Mouse (Mus musculus) heart, postnatal 4 days (tissue): Measurements from ENCODE around the gene Camk2n2. TPM values are rescaled to one million over a fixed set of nuclear protein-coding genes. Genes with fewer than 3 reads are reported as not detected.
A peak's percentile ranks its signal among the peaks of the same experiment; 100 is the strongest.
"Not testable (repeated sequence)": the region's sequence is repeated elsewhere in the genome, so short reads cannot be mapped to it uniquely, and the experiment has no call there.

Experiments
- DNase-seq: peaks from one replicate; pipeline ENCODE4 v3.0.0; 2021
- total RNA-seq, 2 experiments: library from RNA; stranded (reverse); gene quantifications; 2 replicates each; pipeline ENCODE4 v1.2.3; 2021

Camk2n2 gene
- total RNA-seq, result 1 to 10 TPM; 2.0 TPM

DNA sequence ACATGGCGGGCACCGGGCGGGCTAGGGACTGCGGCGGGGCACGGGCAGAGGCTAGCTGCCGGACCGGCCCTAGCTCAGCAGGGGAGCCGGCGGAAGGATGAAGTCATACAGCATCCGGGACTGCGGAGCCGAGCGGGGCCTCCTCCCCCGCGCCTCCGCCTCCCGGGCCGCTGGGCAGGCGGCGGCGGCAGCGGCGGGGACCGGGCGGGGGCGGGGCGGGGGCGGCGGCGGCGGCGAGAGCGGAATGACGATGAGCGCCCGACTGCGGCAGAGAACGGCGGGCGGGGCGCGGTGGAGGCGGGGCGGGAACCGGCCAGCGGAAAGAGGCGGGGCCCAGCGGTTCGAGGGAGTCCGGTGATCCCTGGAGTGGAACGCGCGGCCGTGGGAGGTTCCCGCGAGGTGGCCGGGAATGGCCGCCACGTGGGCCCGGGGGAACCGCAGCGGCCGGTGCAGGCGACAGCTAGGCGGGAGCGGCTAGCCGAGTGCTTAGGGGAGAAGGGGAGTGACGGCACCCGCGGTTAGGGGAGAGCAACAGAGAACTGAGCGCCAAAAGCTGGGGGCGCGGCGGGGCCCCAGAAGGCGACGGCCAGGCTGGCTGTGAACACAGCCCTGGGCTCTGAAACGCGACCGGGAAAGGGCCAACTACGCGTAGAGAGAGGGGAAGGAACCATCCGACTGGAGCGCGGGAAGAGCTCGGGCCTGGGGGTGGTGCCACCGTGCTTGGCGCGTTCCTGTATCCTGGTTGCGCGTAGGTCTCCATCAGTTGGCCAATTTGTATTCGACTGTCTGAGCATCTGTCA, at the start of gene Camk2n2:
Camk2n2 (minus strand) TSS at position 97 of the 800 bp plus-strand sequence.
- peak; percentile 58 for DNase-seq

DNA sequence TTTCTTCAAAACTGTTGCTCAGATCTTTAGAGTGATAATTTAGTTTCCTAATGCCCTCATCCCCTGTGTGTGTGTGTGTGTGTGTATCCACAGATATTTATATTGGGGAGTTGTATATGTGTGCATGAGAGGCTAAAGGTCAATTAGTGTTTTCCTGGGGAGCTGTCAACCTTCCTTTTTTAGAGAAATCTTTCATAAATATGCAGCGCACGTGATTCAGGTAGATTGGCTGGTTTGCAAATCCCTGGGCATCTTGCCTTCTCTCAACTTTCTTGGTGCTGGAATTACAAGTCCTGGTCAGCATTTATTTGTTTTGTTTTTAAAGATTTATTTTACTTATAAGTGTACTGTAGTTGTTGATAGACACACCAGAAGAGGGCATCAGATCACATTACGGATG, 49.2 kb upstream of the Camk2n2 start:
- DNase-seq, result no peak

GRCm38 (mm10) chr16:20668013-20668412, 46.9 kb upstream of the Camk2n2 start, which contains the start of gene Eif4g1:
Gene Eif4g1 (plus strand): TSS chr16:20668313.
- DNase-seq, result not testable (repeated sequence)

DNA sequence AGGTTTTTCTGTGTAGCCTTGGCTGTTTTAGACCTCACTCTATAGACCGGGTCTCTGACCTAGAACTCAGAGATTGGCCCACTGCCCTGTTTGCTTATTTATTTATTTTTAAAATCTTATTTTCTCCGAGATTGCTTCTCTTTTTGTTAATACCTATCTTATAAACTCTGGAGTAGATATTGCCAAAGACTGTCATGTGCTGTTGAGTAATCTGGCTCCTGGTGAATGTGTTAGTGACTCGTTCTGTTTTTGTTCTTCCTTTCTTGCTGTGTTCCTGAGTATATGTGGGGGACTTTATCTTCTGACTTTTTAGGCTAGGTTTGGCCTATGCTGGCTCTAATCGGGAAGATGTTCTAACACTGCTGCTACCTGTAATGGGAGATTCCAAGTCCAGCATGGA, 36.6 kb upstream of the Camk2n2 start:
- no peak for DNase-seq

DNA sequence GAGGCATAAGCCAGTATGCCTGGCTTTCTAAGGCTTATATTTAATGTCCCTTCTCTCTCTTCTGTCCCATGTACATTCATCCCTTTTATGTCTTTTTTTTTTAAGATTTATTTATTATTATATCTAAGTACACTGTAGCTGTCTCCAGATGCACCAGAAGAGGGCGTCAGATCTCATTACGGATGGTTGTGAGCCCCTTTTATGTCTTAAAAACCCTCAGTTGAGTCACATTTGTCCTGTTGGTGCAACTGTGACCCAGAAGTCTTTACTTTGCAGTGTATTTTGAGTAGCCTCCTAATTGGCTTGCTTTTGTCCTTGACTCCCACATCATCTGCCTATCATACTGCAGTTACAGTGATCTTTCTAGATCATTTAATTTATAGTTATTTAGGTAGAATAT, 32.2 kb upstream of the Camk2n2 start:
- no peak for DNase-seq

DNA sequence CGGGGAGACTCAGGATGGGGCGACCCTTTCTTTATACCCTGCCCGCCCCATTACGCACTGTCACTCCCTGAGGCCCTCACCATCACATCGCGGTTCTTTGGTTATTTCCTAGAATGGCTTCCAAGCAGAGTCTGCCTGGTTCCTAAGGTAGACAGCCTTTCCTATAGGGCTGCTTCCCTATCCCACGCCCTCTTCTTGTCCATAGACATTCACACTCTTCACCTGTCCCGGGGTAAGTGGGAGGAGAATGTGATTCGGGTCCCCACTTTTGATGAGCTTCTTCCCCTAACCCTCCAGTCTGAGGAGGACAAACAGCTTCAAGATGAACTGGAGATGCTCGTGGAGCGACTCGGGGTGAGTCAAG, 30.8 kb upstream of the Camk2n2 start:
- no peak for DNase-seq

DNA sequence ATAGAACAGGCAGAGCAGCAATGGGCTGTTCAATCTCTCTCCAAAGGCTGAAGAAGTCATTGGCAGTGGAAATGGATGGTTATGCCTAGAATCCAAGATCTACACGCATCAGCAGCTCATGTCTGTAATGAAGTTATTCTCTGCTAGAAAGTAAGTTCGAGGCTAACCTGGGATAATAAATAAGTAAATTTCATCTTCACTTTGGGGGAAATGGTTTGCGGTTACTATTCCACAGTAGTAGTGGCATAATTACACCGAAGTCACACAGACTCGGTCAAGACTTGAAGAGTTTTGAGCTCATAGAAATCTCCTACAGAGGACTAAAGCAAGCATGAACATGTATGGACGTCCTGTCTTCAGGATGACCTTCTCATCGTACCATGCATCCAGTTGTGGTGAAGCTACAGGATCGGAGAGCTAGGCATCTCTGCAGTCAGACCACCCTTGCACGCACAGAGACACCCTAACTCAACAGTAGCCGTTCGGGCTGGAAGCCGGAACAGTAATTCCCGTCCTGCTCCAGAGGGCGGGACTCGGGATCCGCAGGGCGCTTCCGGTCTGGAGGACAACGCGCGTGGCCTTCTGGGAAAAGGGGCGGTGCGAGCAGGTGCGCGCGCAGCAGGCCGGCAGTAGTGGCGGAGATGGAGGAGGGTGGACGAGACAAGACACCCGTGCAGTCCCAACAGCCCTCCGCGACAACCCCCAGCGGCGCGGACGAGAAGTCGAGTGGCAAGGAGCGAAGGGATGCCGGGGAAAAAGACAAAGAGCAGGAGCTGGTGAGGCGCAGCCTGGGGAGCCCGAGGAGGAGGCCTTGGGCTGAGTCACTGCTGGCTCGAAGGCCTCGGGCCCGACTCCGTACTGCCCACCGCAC, 30.2 kb upstream of the Camk2n2 start, which contains the start of gene Psmd2:
Psmd2 (plus strand) TSS at position 577 of the 871 bp plus-strand sequence.
- peak; percentile 98 for DNase-seq

DNA sequence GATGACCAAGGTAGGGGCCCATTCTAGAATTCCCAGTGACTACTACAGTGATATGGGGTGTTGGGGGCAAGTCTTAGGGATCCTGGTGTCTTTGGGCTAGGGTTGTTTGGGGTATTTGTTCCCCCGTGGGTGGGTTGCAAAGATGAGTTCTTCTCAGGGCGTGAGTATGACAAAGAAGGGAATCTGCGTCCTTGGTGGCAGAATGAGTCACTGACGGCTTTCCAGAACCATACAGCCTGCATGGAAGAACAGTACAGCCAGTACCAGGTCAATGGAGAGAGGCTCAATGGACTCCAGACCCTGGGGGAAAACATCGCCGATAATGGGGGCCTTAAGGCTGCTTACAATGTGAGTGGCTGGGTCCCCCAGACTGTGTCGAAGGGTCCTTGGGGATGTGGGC, 22.8 kb upstream of the Camk2n2 start:
- no peak for DNase-seq

GRCm38 (mm10) chr16:20642161-20642560, 21.1 kb upstream of the Camk2n2 start:
- DNase-seq, result peak; percentile 82

DNA sequence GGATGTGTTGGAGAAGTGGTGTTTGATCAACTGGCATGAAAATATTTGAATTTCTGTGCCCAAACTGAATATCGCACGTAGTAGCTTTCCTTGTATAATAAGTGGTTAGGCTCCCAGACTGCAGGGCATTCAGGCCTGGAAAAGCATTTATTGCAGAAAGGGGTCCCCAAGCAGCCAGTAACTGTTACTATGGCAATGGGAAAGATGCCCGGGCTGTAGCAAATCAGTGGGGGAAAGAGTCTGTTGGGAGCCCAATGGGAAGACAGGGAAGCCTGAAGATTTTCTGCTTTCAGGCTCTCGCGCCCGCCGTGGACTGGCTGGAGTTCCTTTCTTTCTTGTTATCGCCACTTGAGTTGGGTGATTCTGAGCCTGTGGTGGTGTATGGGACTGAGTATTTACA, 17.3 kb upstream of the Camk2n2 start:
- no peak for DNase-seq

GRCm38 (mm10) chr16:20637410-20637809, 16.3 kb upstream of the Camk2n2 start:
- DNase-seq, result no peak

DNA sequence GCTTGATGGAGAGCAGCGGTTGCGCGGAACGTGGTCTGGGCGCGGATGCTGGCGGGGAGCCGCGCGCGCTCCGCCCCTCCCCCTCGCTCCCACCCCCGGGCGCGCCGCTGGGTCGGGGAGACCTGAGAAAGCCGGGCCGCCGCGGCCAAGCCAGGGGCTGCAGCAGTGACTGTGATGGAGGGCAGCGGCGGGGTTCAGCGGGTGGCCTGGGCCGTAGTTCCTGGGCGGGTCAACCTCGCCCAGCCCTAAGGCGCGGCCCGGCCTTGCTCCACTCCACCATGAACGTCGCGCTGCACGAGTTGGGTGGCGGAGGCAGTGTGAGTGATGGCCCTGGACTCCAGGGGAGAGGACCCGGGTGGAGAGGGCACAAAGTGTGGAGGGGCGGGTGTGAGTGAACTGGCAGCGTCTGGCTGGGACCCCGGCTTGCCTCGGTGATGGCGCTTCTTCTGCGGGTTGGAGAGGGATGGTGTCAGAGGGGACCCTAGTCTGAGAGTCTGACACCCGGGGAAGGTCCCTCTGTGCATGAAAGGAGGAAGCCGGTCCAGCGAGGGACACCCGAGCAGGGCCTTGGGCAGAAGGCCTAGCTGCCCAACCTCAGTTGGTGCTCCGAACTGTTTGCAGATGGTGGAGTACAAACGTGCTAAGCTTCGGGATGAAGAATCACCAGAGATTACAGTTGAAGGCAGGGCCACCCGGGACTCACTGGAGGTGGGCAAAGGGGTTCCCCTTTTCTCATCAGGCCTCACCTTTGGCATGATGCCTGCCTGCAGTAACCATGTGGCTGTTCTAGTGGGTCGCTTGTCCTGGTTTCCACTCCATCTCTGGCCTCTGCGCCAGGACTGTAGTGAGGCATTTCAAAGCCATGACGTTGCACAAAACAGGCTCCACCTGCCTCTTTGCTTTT, 8.9 kb upstream of the Camk2n2 start, which contains the start of gene Ece2:
Ece2 (plus strand) TSS at position 98 of the 904 bp plus-strand sequence.
- peak; percentile 25 for DNase-seq

- DNase-seq, result no peak
Measured at GRCm38 (mm10) chr16:20628871-20629391, 7.8 kb upstream of the Camk2n2 start.

DNA sequence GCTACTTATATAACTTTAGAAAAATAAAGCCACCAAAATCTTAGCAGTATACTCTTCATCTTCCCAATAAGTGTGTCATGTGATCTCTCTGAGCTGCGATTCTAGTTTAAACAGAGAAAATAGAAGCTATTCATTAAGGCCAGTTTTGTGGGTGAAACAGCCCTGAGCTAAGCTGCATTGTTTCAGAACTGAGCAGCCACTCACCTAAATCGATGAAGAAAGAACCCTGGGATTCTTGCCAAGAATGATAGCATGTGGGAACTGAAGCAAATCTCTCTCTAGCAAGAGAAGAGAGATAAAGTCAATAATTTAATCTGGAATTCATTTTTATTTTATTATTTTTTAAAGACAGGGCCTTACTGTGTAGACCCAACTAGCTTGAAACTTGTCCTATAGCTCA, 2.1 kb upstream of the Camk2n2 start:
- DNase-seq, result no peak

- DNase-seq, result peak; percentile 49
Measured at GRCm38 (mm10) chr16:20621991-20622685, 1.1 kb upstream of the Camk2n2 start.

- peak; percentile 36 for DNase-seq
Measured at GRCm38 (mm10) chr16:20620751-20621190, 316 bp downstream of the Camk2n2 start.

- DNase-seq, result no peak
Measured at GRCm38 (mm10) chr16:20620399-20620735, 720 bp downstream of the Camk2n2 start.

- peak; percentile 48 for DNase-seq
Measured at GRCm38 (mm10) chr16:20619541-20620398, 1.3 kb downstream of the Camk2n2 start.

DNA sequence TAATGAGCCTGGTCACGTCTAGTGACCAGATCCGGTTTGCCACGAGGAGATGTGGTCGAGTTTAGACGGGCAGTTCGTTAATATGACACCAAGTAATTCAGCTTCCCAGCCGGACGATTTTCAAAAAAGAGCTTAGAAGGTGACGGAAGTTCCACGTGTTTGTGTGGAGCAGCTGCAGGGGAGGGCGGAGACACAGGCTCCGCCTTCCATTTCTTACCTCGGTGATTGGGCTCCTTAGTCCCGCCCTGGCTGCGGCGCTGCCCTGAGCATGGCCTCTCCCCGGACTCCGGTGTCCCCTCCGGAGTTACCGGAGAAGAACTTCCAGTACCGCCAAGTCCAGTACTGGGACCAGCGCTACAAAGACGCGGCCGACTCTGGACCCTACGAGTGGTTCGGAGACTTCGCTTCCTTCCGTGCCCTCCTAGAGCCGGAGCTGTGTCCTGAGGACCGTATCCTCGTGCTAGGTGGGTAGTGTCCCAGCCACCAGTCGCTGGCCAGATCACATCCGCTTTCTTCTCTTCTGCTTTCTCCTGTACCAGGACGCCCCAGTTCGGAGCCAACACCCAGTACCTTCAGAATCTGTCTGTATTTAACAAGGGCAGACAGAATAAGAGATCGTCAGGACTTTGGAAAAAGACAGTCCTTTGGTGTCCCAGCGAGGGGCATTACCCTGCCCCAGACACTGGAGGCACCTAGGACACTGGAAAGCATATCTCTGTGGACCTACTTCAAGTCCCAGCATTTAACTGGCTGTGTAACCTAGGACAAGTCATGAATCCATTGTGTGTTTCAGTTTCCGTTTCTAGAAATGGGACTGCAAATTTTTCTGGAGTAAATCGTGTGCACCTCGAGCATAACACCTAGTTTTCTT, 9.5 kb downstream of the Camk2n2 start, which contains the start of the genes Eef1akmt4, Gm49333 and Alg3:
Eef1akmt4 (plus strand) TSS at position 237 of the 871 bp plus-strand sequence.
Gm49333 (plus strand) TSS at position 254 of the 871 bp plus-strand sequence.
Alg3 (minus strand) TSS at position 379 of the 871 bp plus-strand sequence.
- peak; percentile 88 for DNase-seq
